Mouse (Mus musculus) cerebellum, postnatal 14 days (tissue): Measurements from ENCODE around the gene Siah1b.

Experiments
- DNase-seq, 2 experiments: peaks; one replicate each; pipeline ENCODE4 v3.0.0; 2021; ENCODE audit warnings: mixed read lengths in 2 of 2

Siah1b gene

DNA sequence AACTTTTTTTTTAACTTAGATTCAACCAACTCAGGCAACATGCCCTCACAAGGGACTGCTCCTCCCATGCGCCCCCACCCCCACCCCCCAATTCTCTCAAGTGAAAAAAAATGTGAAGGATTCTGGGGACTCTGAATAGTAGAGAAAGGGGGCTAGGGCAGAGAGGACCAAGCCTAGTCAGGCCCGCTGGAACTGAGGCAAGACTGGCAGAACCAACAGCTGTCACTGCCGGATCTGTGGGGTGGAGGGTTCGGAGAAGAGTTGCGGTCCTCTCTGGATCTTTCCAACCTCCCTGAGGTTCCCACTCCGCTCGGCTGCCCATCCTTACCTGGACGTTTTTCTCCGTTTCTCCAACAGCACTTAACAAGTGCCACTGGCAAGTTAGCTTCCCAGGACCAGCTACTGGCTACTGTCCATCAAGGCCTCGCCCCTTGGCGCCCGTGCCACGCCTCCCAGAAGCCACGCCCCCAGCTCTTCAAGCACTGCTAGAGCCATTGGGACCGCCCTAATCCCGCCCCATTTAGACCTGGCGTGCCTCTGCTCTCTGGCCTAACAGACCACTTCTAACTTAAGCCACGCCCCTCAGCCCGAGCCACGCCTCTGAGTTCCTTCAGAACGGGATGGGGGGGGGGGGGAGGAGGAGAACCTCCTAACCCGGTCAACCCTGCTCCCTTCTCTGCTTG lies 48.5 kb downstream of the Siah1b start, which contains the start of gene Car5b:
Gene Car5b (minus strand): TSS at position 391 of the 683 bp plus-strand sequence.
- peak; percentile 39 to 62 for DNase-seq
